14 mouse cellular contexts compared by ENCODE assay signal in the genomic region with DNA sequence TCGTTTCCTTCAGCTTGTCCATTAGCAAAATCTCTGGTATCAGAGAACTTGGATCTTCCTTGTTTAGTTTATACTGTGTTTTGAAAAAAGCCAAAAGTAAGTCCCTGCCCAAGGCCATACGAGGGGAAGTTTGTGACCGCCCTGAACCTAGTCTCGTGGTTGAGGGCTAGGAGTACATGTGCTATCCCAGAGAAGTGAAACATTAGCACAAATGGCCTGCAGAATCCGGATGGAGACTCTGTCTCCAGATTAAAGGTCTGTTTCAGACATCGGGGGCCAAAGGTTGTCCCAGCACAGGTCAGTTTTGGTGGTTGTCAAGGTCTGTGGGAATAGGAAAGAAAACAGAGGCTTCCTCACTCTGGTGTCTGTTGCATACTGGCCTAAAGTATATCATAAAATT. TPM values are rescaled to one million over a fixed set of nuclear protein-coding genes. Genes with fewer than 3 reads are reported as not detected.
A peak's percentile ranks its signal among the peaks of the same experiment; 100 is the strongest.
DNase-seq lines count a peak whose midpoint lies in the region; ATAC-seq and TF ChIP-seq lines count a peak whose summit lies in the region.
"Had no signal": no experiment of that assay in that cellular context is flagged by ENCODE, and none has a peak within 500 bp of the region (broad histone marks: within the 10 kb centered on the region; RNA-seq: fewer than 3 reads in every experiment).

No protein-coding gene starts in this region.

- peak overlapping the region; percentile 12; the same call in 1 of the 2 replicates for H3K4me2 ChIP-seq in hindbrain, embryonic 16.5 days (ENCODE audit: low read length)
- no peak overlapping the region for H3K4me2 ChIP-seq in hindbrain, embryonic 12.5 days (replicated peaks)
- H3K4me2 ChIP-seq in liver, postnatal 0 days (ENCODE audit: low read depth, low read length), result peak overlapping the region; percentile 5; the same call in 1 of the 2 replicates
- H3K4me2 ChIP-seq: forebrain, embryonic 13.5 days had no signal

- H3K36me3 ChIP-seq in hindbrain, embryonic 16.5 days (ENCODE audit: control insufficient read depth, insufficient read depth, low read length), result no peaks in the 10 kb centered on the region
- no peaks in the 10 kb centered on the region for H3K36me3 ChIP-seq in hindbrain, embryonic 12.5 days
- 0 out of 2 replicates have a peak, but pooled peaks cover 2% of the 10 kb centered on the region for H3K36me3 ChIP-seq in liver, postnatal 0 days (replicated peaks; ENCODE audit: insufficient read depth, low read length)
- H3K36me3 ChIP-seq: midbrain, embryonic 10.5 days had no signal

- ATAC-seq in hindbrain, embryonic 16.5 days, result no peak
- ATAC-seq in hindbrain, embryonic 12.5 days (ENCODE audit: low FRiP score), result no peak
- ATAC-seq in liver, postnatal 0 days, result no peak
- ATAC-seq: forebrain, embryonic 13.5 days had no signal

- TF ChIP-seq CTCF in liver, postnatal 0 days (IDR thresholded peaks at IDR 0.05; ENCODE audit: low read depth), result no peak

- H3K27me3 ChIP-seq in hindbrain, embryonic 16.5 days (replicated peaks; ENCODE audit: control insufficient read depth, insufficient read depth, low read length), result no peaks in the 10 kb centered on the region
- H3K27me3 ChIP-seq in hindbrain, embryonic 12.5 days, result no peaks in the 10 kb centered on the region
- no peaks in the 10 kb centered on the region for H3K27me3 ChIP-seq in liver, postnatal 0 days (ENCODE audit: insufficient read depth, low read length)
- H3K27me3 ChIP-seq: forebrain, embryonic 13.5 days had no signal

- no peaks in the 10 kb centered on the region for H3K9me3 ChIP-seq in hindbrain, embryonic 16.5 days (ENCODE audit: control insufficient read depth, low read length)
- no peaks in the 10 kb centered on the region for H3K9me3 ChIP-seq in hindbrain, embryonic 12.5 days (replicated peaks)
- H3K9me3 ChIP-seq in liver, postnatal 0 days (ENCODE audit: low read length), result no peaks in the 10 kb centered on the region
- H3K9me3 ChIP-seq: forebrain, embryonic 13.5 days; midbrain, embryonic 10.5 days had no signal

- no peak overlapping the region for H3K9ac ChIP-seq in hindbrain, embryonic 16.5 days (ENCODE audit: low read depth, low read length)
- no peak overlapping the region for H3K9ac ChIP-seq in hindbrain, embryonic 12.5 days
- no peak overlapping the region for H3K9ac ChIP-seq in liver, postnatal 0 days (replicated peaks)
- H3K9ac ChIP-seq: forebrain, embryonic 13.5 days; liver, embryonic 14.5 days had no signal

- H3K4me1 ChIP-seq in hindbrain, embryonic 16.5 days (ENCODE audit: control insufficient read depth, insufficient read depth, low read depth, low read length), result peaks cover 18% of the 10 kb centered on the region
- peaks cover 17% of the 10 kb centered on the region for H3K4me1 ChIP-seq in hindbrain, embryonic 12.5 days
- peaks cover 32% of the 10 kb centered on the region for H3K4me1 ChIP-seq in liver, postnatal 0 days (ENCODE audit: insufficient read depth)

- 90% methylated on average over 6 of the region's 6 CpGs for WGBS in hindbrain, embryonic 16.5 days
- 91% methylated on average over 6 of the region's 6 CpGs for WGBS in hindbrain, embryonic 12.5 days
- 63% methylated on average over 6 of the region's 6 CpGs for WGBS in liver, postnatal 0 days (ENCODE audit: insufficient replicate concordance)

- no peak for TF ChIP-seq EP300 in liver, postnatal 0 days (IDR thresholded peaks at IDR 0.05; ENCODE audit: low read depth)

- no peak overlapping the region for H3K27ac ChIP-seq in hindbrain, embryonic 16.5 days (ENCODE audit: low read depth, low read length)
- H3K27ac ChIP-seq in hindbrain, embryonic 12.5 days, result no peak overlapping the region
- H3K27ac ChIP-seq in liver, postnatal 0 days (ENCODE audit: low read depth), result peak overlapping the region; percentile 40; the same call in 1 of the 2 replicates
- H3K27ac ChIP-seq: forebrain, embryonic 13.5 days; liver, embryonic 14.5 days; midbrain, embryonic 10.5 days had no signal

- no peak overlapping the region for H3K4me3 ChIP-seq in hindbrain, embryonic 16.5 days (ENCODE audit: low read length)
- no peak overlapping the region for H3K4me3 ChIP-seq in hindbrain, embryonic 12.5 days
- no peak overlapping the region for H3K4me3 ChIP-seq in liver, postnatal 0 days (ENCODE audit: low read depth, low read length)
- H3K4me3 ChIP-seq: forebrain, embryonic 13.5 days; midbrain, embryonic 10.5 days had no signal

- DNase-seq in liver, postnatal 0 days, result no peak
- no peak for DNase-seq in liver
- peak; percentile 93 for DNase-seq in kidney, adult 9 months
- peak; percentile 77 for DNase-seq in yolk sac, embryonic 10.5 days (ENCODE audit: low spot score)
- DNase-seq in thymus, postnatal 0 days (ENCODE audit: low spot score), result no peak
- DNase-seq: cerebellum, adult 11-12 months; right cerebral cortex, adult 18-20 months; thymus, postnatal 4 days had no signal

RNA-seq across cellular contexts. Expression of a gene that starts 2.6 kb away (rescaled TPM):
- polyA plus RNA-seq in hindbrain, embryonic 16.5 days (2015; fragmentation: Nextera tagmentation; extraction: Ambion mirVana), result 37.6 and 41.0 TPM in 2 replicates
- 28.5 and 29.2 TPM in 2 replicates for polyA plus RNA-seq in hindbrain, embryonic 12.5 days (2016; fragmentation: Nextera tagmentation; extraction: Ambion mirVana)
- polyA plus RNA-seq in liver, postnatal 0 days (2015; fragmentation: Nextera tagmentation; extraction: Ambion mirVana), result 5.6 and 7.0 TPM in 2 replicates
- 50.1 and 58.2 TPM in 2 replicates for polyA plus RNA-seq in thymus, postnatal 0 days (2015; fragmentation: Nextera tagmentation; extraction: Ambion mirVana)

RNA-seq across cellular contexts. Expression of a gene that starts 28.8 kb away (rescaled TPM):
- polyA plus RNA-seq in hindbrain, embryonic 16.5 days (2015; fragmentation: Nextera tagmentation; extraction: Ambion mirVana), result 6.7 and 7.4 TPM in 2 replicates
- 3.1 and 3.6 TPM in 2 replicates for polyA plus RNA-seq in hindbrain, embryonic 12.5 days (2016; fragmentation: Nextera tagmentation; extraction: Ambion mirVana)
- polyA plus RNA-seq in liver, postnatal 0 days (2015; fragmentation: Nextera tagmentation; extraction: Ambion mirVana), result 1.8 and 2.0 TPM in 2 replicates
- polyA plus RNA-seq in thymus, postnatal 0 days (2015; fragmentation: Nextera tagmentation; extraction: Ambion mirVana), result 37.9 and 45.8 TPM in 2 replicates

RNA-seq across cellular contexts. Expression of a gene that starts 29.0 kb away (rescaled TPM):
- polyA plus RNA-seq in hindbrain, embryonic 16.5 days (2015; fragmentation: Nextera tagmentation; extraction: Ambion mirVana), result 38.7 and 52.4 TPM in 2 replicates
- 72.0 and 77.6 TPM in 2 replicates for polyA plus RNA-seq in hindbrain, embryonic 12.5 days (2016; fragmentation: Nextera tagmentation; extraction: Ambion mirVana)
- polyA plus RNA-seq in liver, postnatal 0 days (2015; fragmentation: Nextera tagmentation; extraction: Ambion mirVana), result 8.5 and 8.8 TPM in 2 replicates
- 35.4 and 42.0 TPM in 2 replicates for polyA plus RNA-seq in thymus, postnatal 0 days (2015; fragmentation: Nextera tagmentation; extraction: Ambion mirVana)

RNA-seq across cellular contexts. Expression of a gene that starts 29.1 kb away (rescaled TPM):
- 9.1 and 10.9 TPM in 2 replicates for polyA plus RNA-seq in hindbrain, embryonic 16.5 days (2015; fragmentation: Nextera tagmentation; extraction: Ambion mirVana)
- polyA plus RNA-seq in hindbrain, embryonic 12.5 days (2016; fragmentation: Nextera tagmentation; extraction: Ambion mirVana), result 9.6 and 10.4 TPM in 2 replicates
- 0.36 and 0.52 TPM in 2 replicates for polyA plus RNA-seq in liver, postnatal 0 days (2015; fragmentation: Nextera tagmentation; extraction: Ambion mirVana)
- 2.0 and 2.2 TPM in 2 replicates for polyA plus RNA-seq in thymus, postnatal 0 days (2015; fragmentation: Nextera tagmentation; extraction: Ambion mirVana)

RNA-seq across cellular contexts. Expression of a gene that starts 47.0 kb away (rescaled TPM):
- not detected in 2 replicates for polyA plus RNA-seq in hindbrain, embryonic 16.5 days (2015; fragmentation: Nextera tagmentation; extraction: Ambion mirVana)
- polyA plus RNA-seq in hindbrain, embryonic 12.5 days (2016; fragmentation: Nextera tagmentation; extraction: Ambion mirVana), result not detected in 2 replicates
- polyA plus RNA-seq in liver, postnatal 0 days (2015; fragmentation: Nextera tagmentation; extraction: Ambion mirVana), result 0.58 and 1.3 TPM in 2 replicates
- 2.1 and 2.6 TPM in 2 replicates for polyA plus RNA-seq in thymus, postnatal 0 days (2015; fragmentation: Nextera tagmentation; extraction: Ambion mirVana)
- polyA plus RNA-seq: C2C12; forebrain, embryonic 13.5 days had no signal

Comparison
In these comparisons a context has a peak if more than half of its experiments do, and no peak if none do; other contexts are left out.
1. DNase-seq: peak in kidney, adult 9 months (single experiment) and yolk sac, embryonic 10.5 days (single experiment); none in liver, postnatal 0 days (single experiment), liver (single experiment) and thymus, postnatal 0 days (single experiment).